Mouse (Mus musculus): ENCODE measurements around the gene Myocos. TPM values are rescaled to one million over a fixed set of nuclear protein-coding genes. Genes with fewer than 3 reads are reported as not detected.

Myocos gene
- polyA plus RNA-seq, 2 experiments = not detected

DNA sequence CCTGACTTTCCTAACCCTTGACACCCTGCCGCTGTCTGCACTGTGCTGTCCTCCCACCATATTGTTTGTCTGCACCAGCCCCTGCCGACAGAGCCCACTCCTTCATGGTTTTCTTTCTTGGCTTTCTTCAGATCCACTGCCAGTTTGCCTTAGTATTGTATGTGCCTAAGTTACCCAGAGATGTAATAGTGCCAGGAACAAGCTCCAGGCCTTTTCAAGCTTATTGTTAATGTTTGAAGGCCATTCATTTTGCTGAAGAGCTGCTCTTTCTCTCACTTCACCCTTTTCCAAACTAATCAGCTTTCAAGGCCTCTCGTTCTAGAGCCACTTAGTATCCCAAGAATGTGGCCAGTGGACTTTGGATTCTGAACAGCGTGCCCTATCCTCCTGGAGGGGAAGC is 46.8 kb downstream of the Myocos start:
- Histone ChIP-seq H3K27ac (no peak overlapping the region), H3K4me2 (ENCODE audit: low read depth) (no peak overlapping the region), H3K36me3 (replicated peaks; ENCODE audit: control insufficient read depth, insufficient read depth, low read depth) (no peaks in the 10 kb centered on the region), H3K9me3 (ENCODE audit: control insufficient read depth, low read length) (no peaks in the 10 kb centered on the region), H3K9ac (replicated peaks) (no peak overlapping the region), H3K4me1 (replicated peaks; ENCODE audit: control insufficient read depth in 2 of 2, insufficient read depth in 2 of 2, low read length in 1 of 2) (no peaks in the 10 kb centered on the region), H3K27me3 (ENCODE audit: control insufficient read depth, insufficient read depth, low read length) (no peaks in the 10 kb centered on the region), H3K4me3 (ENCODE audit: insufficient read depth in 1 of 2, low read depth in 2 of 2, low read length in 2 of 2) (no peak overlapping the region)
- DNase-seq (ENCODE audit: low read depth in 3 of 3, low spot score in 3 of 3) = no peak
- TF ChIP-seq EP300 (IDR thresholded peaks at IDR 0.05; ENCODE audit: low read depth) (no peak), CTCF (IDR thresholded peaks at IDR 0.05; ENCODE audit: low read depth) (no peak)
- no peak for ATAC-seq (ENCODE audit: insufficient read depth)
- 63% methylated on average over 4 of the region's 4 CpGs for WGBS (ENCODE audit: insufficient replicate concordance)

DNA sequence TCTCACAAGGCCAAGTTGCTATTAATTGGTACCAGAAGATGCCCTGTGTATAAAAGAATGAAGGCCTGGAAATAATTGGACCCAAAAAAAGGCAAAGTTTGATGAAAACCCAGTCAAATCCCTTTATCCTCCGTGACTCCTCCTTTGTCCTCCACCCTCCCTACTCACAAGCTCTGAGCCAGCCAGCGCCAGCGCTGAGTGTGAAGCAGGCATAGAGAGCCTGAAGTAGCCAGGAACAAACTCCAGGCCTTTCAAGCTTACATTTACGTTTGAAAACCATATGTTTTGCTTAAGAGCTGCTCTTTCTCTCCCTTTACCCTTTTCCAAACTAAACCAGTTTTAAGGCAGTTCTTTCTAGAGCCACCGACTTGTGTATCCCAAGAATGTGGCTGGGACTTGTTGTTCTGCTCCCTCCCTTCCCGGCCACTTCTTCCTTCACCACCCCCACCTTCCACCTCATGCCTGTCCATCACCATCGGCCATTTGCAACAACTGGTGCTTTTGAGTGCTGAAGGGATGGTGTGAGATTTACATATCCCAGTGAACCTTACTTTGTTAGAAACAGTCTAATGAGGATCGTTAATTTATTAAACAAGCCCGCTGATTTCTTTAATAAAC is 48.3 kb downstream of the Myocos start:
- no peak for TF ChIP-seq EP300 (IDR thresholded peaks at IDR 0.05; ENCODE audit: low read depth)
- no peak for TF ChIP-seq CTCF (IDR thresholded peaks at IDR 0.05; ENCODE audit: low read depth)
- H3K27ac ChIP-seq = no peak overlapping the region
- H3K36me3 ChIP-seq (replicated peaks; ENCODE audit: control insufficient read depth, insufficient read depth, low read depth) = no peaks in the 10 kb centered on the region
- no peak overlapping the region for H3K4me3 ChIP-seq (ENCODE audit: insufficient read depth in 1 of 2, low read depth in 2 of 2, low read length in 2 of 2)
- ATAC-seq (ENCODE audit: insufficient read depth) (no peak), DNase-seq (ENCODE audit: low read depth in 3 of 3, low spot score in 3 of 3) (no peak)
- no peak overlapping the region for H3K4me2 ChIP-seq (ENCODE audit: low read depth)
- WGBS (ENCODE audit: insufficient replicate concordance) = 42% methylated on average over 9 of the region's 9 CpGs
- no peaks in the 10 kb centered on the region for H3K9me3 ChIP-seq (ENCODE audit: control insufficient read depth, low read length)
- no peaks in the 10 kb centered on the region for H3K4me1 ChIP-seq (replicated peaks; ENCODE audit: control insufficient read depth in 2 of 2, insufficient read depth in 2 of 2, low read length in 1 of 2)
- H3K9ac ChIP-seq (replicated peaks) = no peak overlapping the region
- H3K27me3 ChIP-seq (ENCODE audit: control insufficient read depth, insufficient read depth, low read length) = no peaks in the 10 kb centered on the region

GRCm38 (mm10) chr1:162608127-162608526 is 49.9 kb downstream of the Myocos start:
- Histone ChIP-seq H3K9ac (replicated peaks) (no peak overlapping the region), H3K27me3 (ENCODE audit: control insufficient read depth, insufficient read depth, low read length) (no peaks in the 10 kb centered on the region), H3K36me3 (replicated peaks; ENCODE audit: control insufficient read depth, insufficient read depth, low read depth) (no peaks in the 10 kb centered on the region), H3K9me3 (ENCODE audit: control insufficient read depth, low read length) (no peaks in the 10 kb centered on the region), H3K4me3 (ENCODE audit: insufficient read depth in 1 of 2, low read depth in 2 of 2, low read length in 2 of 2) (no peak overlapping the region), H3K4me2 (ENCODE audit: low read depth) (no peak overlapping the region), H3K27ac (no peak overlapping the region), H3K4me1 (replicated peaks; ENCODE audit: control insufficient read depth in 2 of 2, insufficient read depth in 2 of 2, low read length in 1 of 2) (no peaks in the 10 kb centered on the region)
- ATAC-seq (ENCODE audit: insufficient read depth) (no peak), DNase-seq (ENCODE audit: low read depth in 3 of 3, low spot score in 3 of 3) (no peak)
- WGBS (ENCODE audit: insufficient replicate concordance) = 34% methylated on average over 1 of the region's 1 CpGs
- TF ChIP-seq EP300 (IDR thresholded peaks at IDR 0.05; ENCODE audit: low read depth) (no peak), CTCF (IDR thresholded peaks at IDR 0.05; ENCODE audit: low read depth) (no peak)

DNA sequence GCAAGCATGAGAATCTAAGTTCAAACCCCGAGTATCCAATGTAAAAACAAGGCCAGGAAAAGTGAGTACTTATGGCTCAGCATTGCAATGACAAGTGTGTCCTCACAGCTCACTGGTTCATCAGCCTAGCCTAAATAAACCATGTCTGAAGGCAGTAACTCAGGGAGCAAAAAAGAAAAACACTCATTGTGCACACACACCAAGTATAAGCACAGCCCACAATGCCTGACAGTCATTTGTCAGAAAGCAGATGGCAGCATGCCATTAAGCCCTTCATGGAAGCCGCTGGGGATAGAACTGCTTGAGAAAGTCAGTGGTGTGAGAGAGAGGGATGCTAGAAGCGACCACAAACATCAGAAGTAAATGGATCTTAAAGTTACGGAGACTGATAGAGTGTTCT is 56.7 kb downstream of the Myocos start:
- no peak overlapping the region for H3K27ac ChIP-seq
- no peak for TF ChIP-seq EP300 (IDR thresholded peaks at IDR 0.05; ENCODE audit: low read depth)
- TF ChIP-seq CTCF (IDR thresholded peaks at IDR 0.05; ENCODE audit: low read depth) = no peak
- 75% methylated on average over 4 of the region's 4 CpGs for WGBS (ENCODE audit: insufficient replicate concordance)
- H3K27me3 ChIP-seq (ENCODE audit: control insufficient read depth, insufficient read depth, low read length) = no peaks in the 10 kb centered on the region
- H3K4me3 ChIP-seq (ENCODE audit: insufficient read depth in 1 of 2, low read depth in 2 of 2, low read length in 2 of 2) = no peak overlapping the region
- H3K9ac ChIP-seq (replicated peaks) = no peak overlapping the region
- 0 out of 4 replicates have a peak, but pooled peaks cover 0 to 2% of the 10 kb centered on the region in 2 experiments for H3K4me1 ChIP-seq (replicated peaks; ENCODE audit: control insufficient read depth in 2 of 2, insufficient read depth in 2 of 2, low read length in 1 of 2)
- no peaks in the 10 kb centered on the region for H3K36me3 ChIP-seq (replicated peaks; ENCODE audit: control insufficient read depth, insufficient read depth, low read depth)
- DNase-seq (ENCODE audit: low read depth in 3 of 3, low spot score in 3 of 3) = no peak
- ATAC-seq (ENCODE audit: insufficient read depth) = no peak
- H3K9me3 ChIP-seq (ENCODE audit: control insufficient read depth, low read length) = no peaks in the 10 kb centered on the region
- no peak overlapping the region for H3K4me2 ChIP-seq (ENCODE audit: low read depth)

GRCm38 (mm10) chr1:162599617-162600016 is 58.4 kb downstream of the Myocos start:
- 78% methylated on average over 5 of the region's 5 CpGs for WGBS (ENCODE audit: insufficient replicate concordance)
- Histone ChIP-seq H3K36me3 (replicated peaks; ENCODE audit: control insufficient read depth, insufficient read depth, low read depth) (no peaks in the 10 kb centered on the region), H3K4me2 (ENCODE audit: low read depth) (no peak overlapping the region), H3K27me3 (ENCODE audit: control insufficient read depth, insufficient read depth, low read length) (no peaks in the 10 kb centered on the region), H3K4me3 (ENCODE audit: insufficient read depth in 1 of 2, low read depth in 2 of 2, low read length in 2 of 2) (no peak overlapping the region), H3K4me1 (replicated peaks; ENCODE audit: control insufficient read depth in 2 of 2, insufficient read depth in 2 of 2, low read length in 1 of 2) (0 out of 4 replicates have a peak, but pooled peaks cover 0 to 2% of the 10 kb centered on the region in 2 experiments), H3K9me3 (ENCODE audit: control insufficient read depth, low read length) (no peaks in the 10 kb centered on the region), H3K27ac (no peak overlapping the region), H3K9ac (replicated peaks) (no peak overlapping the region)
- no peak for TF ChIP-seq EP300 (IDR thresholded peaks at IDR 0.05; ENCODE audit: low read depth)
- no peak for TF ChIP-seq CTCF (IDR thresholded peaks at IDR 0.05; ENCODE audit: low read depth)
- ATAC-seq (ENCODE audit: insufficient read depth) (no peak), DNase-seq (ENCODE audit: low read depth in 3 of 3, low spot score in 3 of 3) (no peak)

Data from liver, embryonic 14.5 days (tissue).